Mouse (Mus musculus) liver, embryonic 14.5 days (tissue): Measurements from ENCODE around the gene Ktn1.

Experiments used
- CTCF ChIP-seq: IDR thresholded peaks from 2 replicates; pipeline ENCODE4 v1.5.1; 2016; ENCODE audit warnings: antibody characterized with exemption, low read depth, control low read depth
- EP300 ChIP-seq: IDR thresholded peaks from 2 replicates; pipeline ENCODE4 v1.6.1; 2016; ENCODE audit warnings: antibody characterized with exemption, low read depth

DNA sequence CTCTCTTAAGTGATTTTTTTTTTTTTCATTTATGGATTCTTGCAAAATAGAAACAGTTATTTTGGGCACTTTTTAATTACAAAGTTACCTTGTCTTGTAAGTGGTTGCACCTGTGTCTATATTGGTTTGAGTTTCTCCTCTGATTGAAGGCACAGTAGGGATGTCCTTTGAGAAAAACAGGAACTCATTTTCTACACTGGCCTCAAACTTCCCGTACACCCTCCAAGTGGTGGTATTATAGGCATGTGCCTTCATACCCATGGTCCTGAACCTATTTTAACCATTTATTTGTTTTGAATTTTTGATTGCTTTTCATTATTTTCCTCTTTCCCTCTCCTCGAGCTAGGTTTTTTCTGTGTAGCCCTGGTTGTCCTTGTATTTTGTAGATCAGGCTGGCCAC is 7.2 kb downstream of the Ktn1 start:
- TF ChIP-seq CTCF (no peak), EP300 (no peak)
